Mouse (Mus musculus) lung, embryonic 15.5 days (tissue): Measurements from ENCODE around the gene Uggt1. TPM values are rescaled to one million over a fixed set of nuclear protein-coding genes. Genes with fewer than 3 reads are reported as not detected.

ENCODE experiments used
- ATAC-seq: fragments of 200-750 bp; cut with Nextera tagmentation; 2 replicates; pipeline ENCODE4 v1.8.0; 2017; ENCODE audit warnings: moderate number of reproducible peaks, borderline replicate concordance; ENCODE audit not compliant: low FRiP score, low TSS enrichment; ENCODE audit errors: extremely low read depth
- H3K27ac ChIP-seq: fragments of 300-500 bp; sonication (generic); 2 replicates; pipeline ENCODE4 v1.5.1; 2015; ENCODE audit warnings: moderate library complexity, mild to moderate bottlenecking, inconsistent platforms
- H3K27me3 ChIP-seq: fragments of 300-500 bp; sonication (generic); 2 replicates; pipeline ENCODE4 v1.6.1; 2015; ENCODE audit warnings: inconsistent platforms
- H3K36me3 ChIP-seq: fragments of 300-500 bp; sonication (generic); 2 replicates; pipeline ENCODE4 v1.6.1; 2015; ENCODE audit warnings: inconsistent platforms
- H3K4me1 ChIP-seq: fragments of 300-500 bp; sonication (generic); 2 replicates; pipeline ENCODE4 v1.6.1; 2015; ENCODE audit warnings: inconsistent platforms
- H3K4me2 ChIP-seq: fragments of 300-500 bp; sonication (generic); 2 replicates; pipeline ENCODE4 v1.6.1; 2015; ENCODE audit warnings: inconsistent platforms, mild to moderate bottlenecking, moderate library complexity
- H3K4me3 ChIP-seq: fragments of 300-500 bp; sonication (generic); 2 replicates; pipeline ENCODE4 v1.5.1; 2015; ENCODE audit warnings: mild to moderate bottlenecking, inconsistent platforms
- H3K9ac ChIP-seq: fragments of 300-500 bp; sonication (generic); 2 replicates; pipeline ENCODE4 v1.6.1; 2015; ENCODE audit warnings: inconsistent platforms
- H3K9me3 ChIP-seq: fragments of 300-500 bp; sonication (generic); 2 replicates; pipeline ENCODE4 v1.6.1; 2016; ENCODE audit warnings: inconsistent platforms
- WGBS: fragments of 180-500 bp; shearing (Covaris S2); methylation state at CpG from one replicate; pipeline ENCODE4 v1.1.7; 2015; 5-methylcytosine and 5-hydroxymethylcytosine counted together
- polyA plus RNA-seq: library from polyadenylated mRNA; unstranded; fragments of >200 nt; fragmentation: Nextera tagmentation; extraction: Ambion mirVana; gene quantifications from 2 replicates; pipeline ENCODE4 v1.2.1, GENCODE M21; 2015

Uggt1 gene
- polyA plus RNA-seq, 1 experiment from 2014 or later: 57.2 TPM

- no peak for ATAC-seq
- H3K36me3 ChIP-seq: peaks cover 29% of the 10 kb centered on the region; the same call in 1 of the 2 replicates
These were observed 13.4 kb downstream of the Uggt1 start for GRCm38 (mm10) chr1:36230919-36231705.

GRCm38 (mm10) chr1:36228461-36228860 lies 16.1 kb downstream of the Uggt1 start:
- Histone ChIP-seq H3K9me3 (no peaks in the 10 kb centered on the region), H3K27ac (no peak overlapping the region), H3K27me3 (no peaks in the 10 kb centered on the region), H3K36me3 (peaks cover 34% of the 10 kb centered on the region; the same call in 1 of the 2 replicates), H3K4me3 (no peak overlapping the region), H3K4me1 (no peaks in the 10 kb centered on the region), H3K9ac (no peak overlapping the region), H3K4me2 (no peak overlapping the region)
- no peak for ATAC-seq
- 81% methylated on average over 9 of the region's 9 CpGs for WGBS

More at GRCm38 (mm10) chr1:36230919-36231705, 13.4 kb downstream of the Uggt1 start:
- no peaks in the 10 kb centered on the region for H3K9me3 ChIP-seq
- no peaks in the 10 kb centered on the region for H3K4me1 ChIP-seq
- WGBS: 83% methylated on average over 7 of the region's 7 CpGs
- no peak overlapping the region for H3K4me2 ChIP-seq
- H3K27me3 ChIP-seq: no peaks in the 10 kb centered on the region
- no peak overlapping the region for H3K9ac ChIP-seq
- H3K27ac ChIP-seq: no peak overlapping the region
- H3K4me3 ChIP-seq: no peak overlapping the region

GRCm38 (mm10) chr1:36224648-36225047 lies 19.9 kb downstream of the Uggt1 start:
- ATAC-seq: no peak
- no peaks in the 10 kb centered on the region for H3K9me3 ChIP-seq
- peaks cover 38% of the 10 kb centered on the region; the same call in 1 of the 2 replicates for H3K36me3 ChIP-seq
- no peaks in the 10 kb centered on the region for H3K4me1 ChIP-seq
- no peak overlapping the region for H3K4me2 ChIP-seq
- H3K27me3 ChIP-seq: no peaks in the 10 kb centered on the region
- 72% methylated on average over 3 of the region's 3 CpGs for WGBS
- no peak overlapping the region for H3K27ac ChIP-seq
- H3K9ac ChIP-seq: no peak overlapping the region
- no peak overlapping the region for H3K4me3 ChIP-seq

- WGBS: 85% methylated on average over 4 of the region's 4 CpGs
- Histone ChIP-seq H3K4me1 (no peaks in the 10 kb centered on the region), H3K4me3 (no peak overlapping the region), H3K36me3 (peaks cover 24% of the 10 kb centered on the region), H3K9ac (no peak overlapping the region), H3K9me3 (no peaks in the 10 kb centered on the region), H3K27ac (no peak overlapping the region), H3K27me3 (no peaks in the 10 kb centered on the region), H3K4me2 (no peak overlapping the region)
- no peak for ATAC-seq
These were observed 30.2 kb downstream of the Uggt1 start for GRCm38 (mm10) chr1:36214324-36214723.

- Histone ChIP-seq H3K27ac (no peak overlapping the region), H3K9me3 (no peaks in the 10 kb centered on the region), H3K4me1 (no peaks in the 10 kb centered on the region), H3K27me3 (no peaks in the 10 kb centered on the region), H3K4me3 (no peak overlapping the region), H3K36me3 (peaks cover 22% of the 10 kb centered on the region), H3K9ac (no peak overlapping the region), H3K4me2 (no peak overlapping the region)
- ATAC-seq: no peak
- 84% methylated on average over 12 of the region's 12 CpGs for WGBS
These were observed 42.8 kb downstream of the Uggt1 start for GRCm38 (mm10) chr1:36201739-36202138.

GRCm38 (mm10) chr1:36194482-36194881 lies 50.0 kb downstream of the Uggt1 start:
- Histone ChIP-seq H3K9me3 (no peaks in the 10 kb centered on the region), H3K4me1 (no peaks in the 10 kb centered on the region), H3K4me2 (no peak overlapping the region), H3K27me3 (no peaks in the 10 kb centered on the region), H3K9ac (no peak overlapping the region), H3K4me3 (no peak overlapping the region), H3K27ac (no peak overlapping the region), H3K36me3 (peaks cover 67% of the 10 kb centered on the region)
- 98% methylated on average over 3 of the region's 3 CpGs for WGBS
- ATAC-seq: no peak

- H3K4me2 ChIP-seq: no peak overlapping the region
- no peak overlapping the region for H3K9ac ChIP-seq
- ATAC-seq: peak; percentile 85
- H3K9me3 ChIP-seq: no peaks in the 10 kb centered on the region
- no peak overlapping the region for H3K4me3 ChIP-seq
- no peaks in the 10 kb centered on the region for H3K4me1 ChIP-seq
- WGBS: 60% methylated on average over 11 of the region's 11 CpGs
- no peaks in the 10 kb centered on the region for H3K27me3 ChIP-seq
- no peak overlapping the region for H3K27ac ChIP-seq
- peaks cover 72% of the 10 kb centered on the region for H3K36me3 ChIP-seq
These were observed 52.6 kb downstream of the Uggt1 start for GRCm38 (mm10) chr1:36191966-36192365.

GRCm38 (mm10) chr1:36180038-36180437 lies 64.5 kb downstream of the Uggt1 start:
- Histone ChIP-seq H3K27me3 (no peaks in the 10 kb centered on the region), H3K4me3 (no peak overlapping the region), H3K27ac (no peak overlapping the region), H3K4me2 (no peak overlapping the region), H3K4me1 (no peaks in the 10 kb centered on the region), H3K9me3 (no peaks in the 10 kb centered on the region), H3K36me3 (peaks cover 49% of the 10 kb centered on the region), H3K9ac (no peak overlapping the region)
- WGBS: 82% methylated on average over 5 of the region's 5 CpGs
- no peak for ATAC-seq

GRCm38 (mm10) chr1:36173461-36173860 lies 71.1 kb downstream of the Uggt1 start:
- Histone ChIP-seq H3K27me3 (no peaks in the 10 kb centered on the region), H3K4me2 (no peak overlapping the region), H3K4me1 (no peaks in the 10 kb centered on the region), H3K9ac (no peak overlapping the region), H3K27ac (no peak overlapping the region), H3K36me3 (peaks cover 51% of the 10 kb centered on the region), H3K4me3 (no peak overlapping the region), H3K9me3 (no peaks in the 10 kb centered on the region)
- no peak for ATAC-seq
- WGBS: 78% methylated on average over 8 of the region's 8 CpGs

GRCm38 (mm10) chr1:36172941-36173340 lies 71.6 kb downstream of the Uggt1 start:
- H3K4me3 ChIP-seq: no peak overlapping the region
- 84% methylated on average over 6 of the region's 6 CpGs for WGBS
- peaks cover 48% of the 10 kb centered on the region for H3K36me3 ChIP-seq

GRCm38 (mm10) chr1:36162687-36163086 lies 81.8 kb downstream of the Uggt1 start:
- 80% methylated on average over 8 of the region's 8 CpGs for WGBS
- ATAC-seq: peak; percentile 46; the same call in 1 of the 2 replicates

More at GRCm38 (mm10) chr1:36172941-36173340, 71.6 kb downstream of the Uggt1 start:
- no peak overlapping the region for H3K9ac ChIP-seq
- no peak overlapping the region for H3K27ac ChIP-seq
- H3K4me2 ChIP-seq: no peak overlapping the region
- H3K4me1 ChIP-seq: no peaks in the 10 kb centered on the region
- H3K27me3 ChIP-seq: no peaks in the 10 kb centered on the region
- no peaks in the 10 kb centered on the region for H3K9me3 ChIP-seq
- ATAC-seq: no peak

GRCm38 (mm10) chr1:36161208-36161607 lies 83.3 kb downstream of the Uggt1 start:
- H3K9me3 ChIP-seq: no peaks in the 10 kb centered on the region
- H3K27me3 ChIP-seq: no peaks in the 10 kb centered on the region
- no peak overlapping the region for H3K27ac ChIP-seq
- no peak for ATAC-seq
- H3K4me2 ChIP-seq: no peak overlapping the region
- H3K36me3 ChIP-seq: peaks cover 63% of the 10 kb centered on the region
- H3K9ac ChIP-seq: no peak overlapping the region
- H3K4me1 ChIP-seq: no peaks in the 10 kb centered on the region
- H3K4me3 ChIP-seq: no peak overlapping the region
- 78% methylated on average over 9 of the region's 9 CpGs for WGBS

More at GRCm38 (mm10) chr1:36162687-36163086, 81.8 kb downstream of the Uggt1 start:
- peaks cover 51% of the 10 kb centered on the region for H3K36me3 ChIP-seq
- H3K4me2 ChIP-seq: no peak overlapping the region
- no peaks in the 10 kb centered on the region for H3K9me3 ChIP-seq
- H3K27ac ChIP-seq: no peak overlapping the region
- H3K4me1 ChIP-seq: no peaks in the 10 kb centered on the region
- no peak overlapping the region for H3K9ac ChIP-seq
- no peak overlapping the region for H3K4me3 ChIP-seq
- H3K27me3 ChIP-seq: no peaks in the 10 kb centered on the region
